Comparison of ENCODE assay signal across 11 mouse cellular contexts in the genomic region with DNA sequence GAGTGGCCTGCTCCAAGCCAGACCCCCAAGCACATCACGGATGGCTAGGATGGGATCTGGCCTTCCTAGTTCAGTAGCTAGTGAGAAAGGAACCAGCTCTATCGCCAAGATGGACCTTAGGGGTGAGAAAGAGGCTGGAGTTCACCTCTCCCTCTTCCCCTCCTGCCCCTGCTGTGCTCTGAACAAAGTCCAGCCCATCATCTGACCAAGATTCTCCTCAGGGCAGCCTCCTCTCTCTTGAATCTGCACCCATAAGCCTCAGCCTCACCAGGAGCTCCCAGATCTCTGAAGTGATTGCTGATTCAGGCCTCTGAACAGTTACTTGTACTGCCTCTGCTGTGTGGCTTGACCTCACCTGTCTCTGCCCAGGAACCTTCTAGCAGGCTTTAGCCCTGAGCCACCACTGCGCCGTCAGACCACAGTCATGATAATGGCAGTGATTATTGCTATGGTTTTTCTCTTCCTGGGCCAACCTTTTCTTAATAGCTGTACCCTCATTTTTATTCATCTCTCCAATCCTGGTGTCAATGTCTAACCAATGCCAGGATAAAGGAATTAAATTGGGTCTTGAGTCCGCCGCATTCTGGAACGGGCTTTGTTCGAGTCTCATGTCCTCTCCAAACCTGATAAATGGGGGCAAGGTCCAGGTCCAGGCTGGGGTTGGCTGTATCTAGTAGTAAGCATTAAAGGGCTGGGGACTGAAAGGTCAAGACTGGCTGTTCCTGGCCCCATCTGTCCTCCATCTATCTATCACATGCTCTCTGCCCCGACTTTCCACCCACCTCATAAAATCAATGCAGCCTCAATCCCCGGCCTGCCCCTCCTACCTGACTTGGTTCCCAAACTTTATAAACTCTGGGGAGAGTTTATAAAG. TPM values are rescaled to one million over a fixed set of nuclear protein-coding genes. Genes with fewer than 3 reads are reported as not detected.
A peak's percentile ranks its signal among the peaks of the same experiment; 100 is the strongest.
DNase-seq lines count a peak whose midpoint lies in the region; ATAC-seq lines count a peak whose summit lies in the region.
"Had no signal": no experiment of that assay in that cellular context is flagged by ENCODE, and none has a peak within 500 bp of the region (broad histone marks: within the 10 kb centered on the region; RNA-seq: fewer than 3 reads in every experiment).

No protein-coding gene starts in this region.

- no peak overlapping the region for H3K27ac ChIP-seq in lung, embryonic 15.5 days
- H3K27ac ChIP-seq: midbrain, embryonic 12.5 days had no signal

- no peaks in the 10 kb centered on the region for H3K36me3 ChIP-seq in lung, embryonic 15.5 days
- H3K36me3 ChIP-seq: midbrain, embryonic 12.5 days had no signal

- ATAC-seq in lung, embryonic 15.5 days (ENCODE audit: borderline replicate concordance, extremely low read depth, low FRiP score, low TSS enrichment) = no peak

- H3K9ac ChIP-seq in lung, embryonic 15.5 days = no peak overlapping the region

- no peaks in the 10 kb centered on the region for H3K9me3 ChIP-seq in lung, embryonic 15.5 days
- H3K9me3 ChIP-seq: midbrain, embryonic 12.5 days had no signal

- H3K4me2 ChIP-seq in lung, embryonic 15.5 days = peak overlapping the region; percentile 75; the same call in 1 of the 2 replicates

- no peaks in the 10 kb centered on the region for H3K27me3 ChIP-seq in lung, embryonic 15.5 days

- DNase-seq in cerebellum, adult 9-10 months = peak; percentile 61
- DNase-seq in cerebellum, adult 8-10 months = no peak
- no peak for DNase-seq in lung, postnatal 25 days (ENCODE audit: low spot score)
- DNase-seq in kidney, adult 9 months = peak; percentile 86
- peak; percentile 78 for DNase-seq in skeletal muscle tissue, adult 2 months (ENCODE audit: low read depth, low spot score)
- no peak for DNase-seq in layer of hippocampus, postnatal 25 days (ENCODE audit: extremely low spot score in 1 of 2, low spot score in 1 of 2)
- no peak for DNase-seq in thymus, adult 18-20 months
- DNase-seq: cerebellum, adult 11 months; layer of hippocampus, adult 9-11 months had no signal

- peaks cover 48% of the 10 kb centered on the region for H3K4me1 ChIP-seq in lung, embryonic 15.5 days

- no peak overlapping the region for H3K4me3 ChIP-seq in lung, embryonic 15.5 days

- 67% methylated on average over 10 of the region's 10 CpGs for WGBS in lung, embryonic 15.5 days

RNA-seq across cellular contexts. Expression of a gene that starts 23.4 kb away (rescaled TPM):
- 27.0 and 29.1 TPM in 2 replicates for polyA plus RNA-seq in lung, embryonic 15.5 days (2015; fragmentation: Nextera tagmentation; extraction: Ambion mirVana)
- 10 to 100 TPM; 27.7 to 34.1 TPM for total RNA-seq in layer of hippocampus, postnatal 25 days (2021)

RNA-seq across cellular contexts. Expression of a gene that starts 33.0 kb away (rescaled TPM):
- polyA plus RNA-seq in lung, embryonic 15.5 days (2015; fragmentation: Nextera tagmentation; extraction: Ambion mirVana) = 27.4 and 31.4 TPM in 2 replicates
- 100 to 1,000 TPM; 237 to 266 TPM for total RNA-seq in layer of hippocampus, postnatal 25 days (2021)

RNA-seq across cellular contexts. Expression of a gene that starts 36.5 kb away (rescaled TPM):
- 172 and 183 TPM in 2 replicates for polyA plus RNA-seq in lung, embryonic 15.5 days (2015; fragmentation: Nextera tagmentation; extraction: Ambion mirVana)
- total RNA-seq in layer of hippocampus, postnatal 25 days (2021) = 10 to 100 TPM; 32.6 to 40.0 TPM

RNA-seq across cellular contexts. Expression of a gene that starts 36.9 kb away (rescaled TPM):
- polyA plus RNA-seq in lung, embryonic 15.5 days (2015; fragmentation: Nextera tagmentation; extraction: Ambion mirVana) = 164 and 173 TPM in 2 replicates
- 100 to 1,000 TPM; 475 to 495 TPM for total RNA-seq in layer of hippocampus, postnatal 25 days (2021)

Comparison
In these comparisons a context has a peak if more than half of its experiments do, and no peak if none do; other contexts are left out.
1. DNase-seq: peak in cerebellum, adult 9-10 months (single experiment), kidney, adult 9 months (single experiment) and skeletal muscle tissue, adult 2 months (single experiment); none in cerebellum, adult 8-10 months (single experiment), lung, postnatal 25 days (single experiment), layer of hippocampus, postnatal 25 days (0 of 2) and thymus, adult 18-20 months (0 of 2).